Mouse (Mus musculus) stomach, embryonic 14.5 days (tissue): ENCODE results near the gene Cd80. TPM values are rescaled to one million over a fixed set of nuclear protein-coding genes. Genes with fewer than 3 reads are reported as not detected.

Experiments used
- ATAC-seq: fragments of 200-750 bp; cut with Nextera tagmentation; 2 replicates; pipeline ENCODE4 v1.8.0; 2017; ENCODE audit warnings: low read depth, moderate TSS enrichment; ENCODE audit not compliant: insufficient number of reproducible peaks, insufficient read depth, low FRiP score
- H3K27ac ChIP-seq: fragments of 300-500 bp; sonication (generic); 2 replicates; pipeline ENCODE4 v1.5.1; 2014; ENCODE audit warnings: mild to moderate bottlenecking, low read length, moderate library complexity, mixed read lengths
- H3K27me3 ChIP-seq: fragments of 300-500 bp; sonication (generic); 2 replicates; pipeline ENCODE4 v1.6.1; 2014; ENCODE audit warnings: low read length, control low read depth, mixed read lengths; ENCODE audit not compliant: control insufficient read depth, insufficient read depth
- H3K36me3 ChIP-seq: fragments of 300-500 bp; sonication (generic); 2 replicates; pipeline ENCODE4 v1.6.1; 2014; ENCODE audit warnings: mild to moderate bottlenecking, control low read depth, low read length, moderate library complexity, mixed read lengths; ENCODE audit not compliant: control insufficient read depth, insufficient read depth
- H3K4me1 ChIP-seq: fragments of 300-500 bp; sonication (generic); 2 replicates; pipeline ENCODE4 v1.6.1; 2014; ENCODE audit warnings: low read length, control low read depth, mixed read lengths; ENCODE audit not compliant: control insufficient read depth, insufficient read depth
- H3K4me2 ChIP-seq: fragments of 300-500 bp; sonication (generic); replicated peaks from 2 replicates; pipeline ENCODE4 v1.6.1; 2014; ENCODE audit warnings: low read depth, low read length, control low read depth
- H3K4me3 ChIP-seq: fragments of 300-500 bp; sonication (generic); 2 replicates; pipeline ENCODE4 v1.5.1; 2014; ENCODE audit warnings: low read depth, low read length, control low read depth
- H3K9ac ChIP-seq: fragments of 300-500 bp; sonication (generic); replicated peaks from 2 replicates; pipeline ENCODE4 v1.6.1; 2014; ENCODE audit warnings: low read depth, mild to moderate bottlenecking, control low read depth, low read length, moderate library complexity, mixed read lengths
- H3K9me3 ChIP-seq: fragments of 300-500 bp; sonication (generic); 2 replicates; pipeline ENCODE4 v1.6.1; 2016; ENCODE audit warnings: low read depth, low read length, control low read depth; ENCODE audit not compliant: control insufficient read depth
- WGBS: fragments of 180-500 bp; shearing (Covaris S2); extraction: QIAGEN DNeasy Blood & Tissue Kit; methylation state at CpG from one replicate; pipeline ENCODE4 v1.1.7; 2014; 5-methylcytosine and 5-hydroxymethylcytosine counted together
- polyA plus RNA-seq: library from polyadenylated mRNA; unstranded; fragments of >200 nt; fragmentation: Nextera tagmentation; extraction: Ambion mirVana; gene quantifications from 2 replicates; pipeline ENCODE4 v1.2.1, GENCODE M21; 2014

Gene Cd80
- polyA plus RNA-seq, 1 experiment from 2014 or later, result 0.49 TPM

DNA sequence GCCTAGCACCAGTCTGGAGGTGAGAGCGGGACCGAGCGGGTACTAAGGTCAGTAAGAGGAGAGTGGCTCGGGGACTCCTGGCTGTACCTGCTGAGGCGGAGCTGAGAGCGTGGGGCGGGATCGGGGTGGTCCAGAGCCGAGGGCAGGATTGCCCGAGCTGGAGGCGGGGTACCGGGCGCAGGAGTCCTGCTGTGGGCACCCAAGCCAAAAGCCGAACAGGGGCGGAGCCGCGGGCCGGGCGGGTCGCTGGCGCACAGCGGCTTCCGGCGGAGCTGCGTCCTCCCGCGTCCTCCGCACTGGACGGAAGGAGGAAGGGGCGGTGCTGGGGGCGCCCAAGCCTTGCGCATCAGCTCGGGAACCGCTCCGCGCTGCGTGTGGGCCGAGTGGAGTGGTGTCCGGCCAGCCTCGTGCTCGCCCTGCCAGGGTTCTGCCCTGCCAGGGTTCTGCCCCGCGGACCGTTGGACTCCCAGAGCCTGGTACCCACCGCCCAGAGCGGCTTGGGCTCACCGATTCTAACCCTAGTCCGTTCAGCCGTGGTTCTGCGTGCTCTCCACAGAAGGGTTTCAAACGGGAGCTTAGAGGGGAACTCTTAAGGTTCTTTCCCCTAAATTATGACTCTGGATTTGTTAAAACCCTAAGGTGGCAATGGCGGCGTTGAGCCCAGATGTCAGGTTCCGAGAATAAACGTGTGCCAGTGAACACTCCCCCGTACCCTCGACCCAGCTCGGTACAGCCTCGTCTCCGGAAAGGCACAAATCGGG, 2.7 kb upstream of the Cd80 start, which contains the start of gene Adprh:
Gene Adprh (minus strand): TSS at position 262 of the 761 bp plus-strand sequence.
- no peaks in the 10 kb centered on the region for H3K9me3 ChIP-seq
- H3K4me2 ChIP-seq, result peak within 1 kb of the TSS; percentile 67
- H3K4me3 ChIP-seq, result peak within 1 kb of the TSS; percentile 48
- peak within 1 kb of the TSS; percentile 52 for H3K9ac ChIP-seq
- H3K27ac ChIP-seq, result peak within 1 kb of the TSS; percentile 79
- no peaks in the 10 kb centered on the region for H3K27me3 ChIP-seq
- peak; percentile 98 for ATAC-seq
- peaks cover 16% of the 10 kb centered on the region; the same call in 1 of the 2 replicates for H3K36me3 ChIP-seq
- WGBS, result under 1% methylated on average over 61 of the region's 61 CpGs
- H3K4me1 ChIP-seq, result peaks cover 5% of the 10 kb centered on the region

DNA sequence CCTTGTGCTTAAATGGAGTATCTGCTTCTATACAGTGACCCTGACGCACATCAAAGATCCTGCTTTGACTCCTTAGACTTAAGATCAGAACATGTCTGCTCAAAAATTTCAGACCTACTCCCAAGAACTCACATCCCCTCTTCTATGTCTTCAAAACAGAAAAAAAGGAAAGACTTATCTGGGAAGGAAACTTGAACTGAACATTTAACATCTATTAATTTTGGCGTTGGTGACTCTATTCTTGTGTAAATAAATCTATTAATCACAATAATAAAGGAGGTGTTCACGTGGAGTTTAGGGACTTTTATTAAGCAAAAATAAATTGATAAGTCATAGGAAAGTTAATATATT, 2.2 kb upstream of the Cd80 start:
- H3K4me3 ChIP-seq, result peak overlapping the region; percentile 48
- H3K27me3 ChIP-seq, result no peaks in the 10 kb centered on the region
- 21% methylated on average over 3 of the region's 3 CpGs for WGBS
- peaks cover 5% of the 10 kb centered on the region for H3K4me1 ChIP-seq
- no peak for ATAC-seq
- peak overlapping the region; percentile 67 for H3K4me2 ChIP-seq
- peak overlapping the region; percentile 79 for H3K27ac ChIP-seq
- H3K36me3 ChIP-seq, result peaks cover 13% of the 10 kb centered on the region; the same call in 1 of the 2 replicates
- no peaks in the 10 kb centered on the region for H3K9me3 ChIP-seq
- peak overlapping the region; percentile 52 for H3K9ac ChIP-seq

DNA sequence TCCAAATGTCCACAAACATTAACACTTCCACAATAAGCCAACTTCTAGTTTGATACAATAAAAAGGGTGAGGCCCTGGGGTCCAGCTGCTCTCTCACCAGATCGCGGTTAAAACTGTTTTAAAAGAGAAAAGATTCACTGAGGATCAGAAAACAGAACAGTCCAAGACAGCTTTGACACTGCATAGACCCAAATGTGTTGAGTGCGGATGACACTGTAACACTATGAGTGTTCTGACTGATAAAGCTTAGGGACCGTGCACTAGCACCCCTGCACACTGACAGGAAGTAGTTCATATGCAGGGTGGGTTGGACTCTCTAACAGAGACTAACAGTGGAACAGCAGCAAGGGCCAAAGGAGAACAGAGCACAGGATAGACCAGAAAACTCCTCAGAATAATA, 1.4 kb upstream of the Cd80 start:
- H3K4me1 ChIP-seq, result peaks cover 5% of the 10 kb centered on the region
- no peak for ATAC-seq
- no peak overlapping the region for H3K4me3 ChIP-seq
- no peaks in the 10 kb centered on the region for H3K27me3 ChIP-seq
- H3K9me3 ChIP-seq, result no peaks in the 10 kb centered on the region
- no peak overlapping the region for H3K4me2 ChIP-seq
- H3K36me3 ChIP-seq, result peaks cover 13% of the 10 kb centered on the region; the same call in 1 of the 2 replicates
- no peak overlapping the region for H3K9ac ChIP-seq
- 84% methylated on average over 4 of the region's 4 CpGs for WGBS
- H3K27ac ChIP-seq, result no peak overlapping the region

DNA sequence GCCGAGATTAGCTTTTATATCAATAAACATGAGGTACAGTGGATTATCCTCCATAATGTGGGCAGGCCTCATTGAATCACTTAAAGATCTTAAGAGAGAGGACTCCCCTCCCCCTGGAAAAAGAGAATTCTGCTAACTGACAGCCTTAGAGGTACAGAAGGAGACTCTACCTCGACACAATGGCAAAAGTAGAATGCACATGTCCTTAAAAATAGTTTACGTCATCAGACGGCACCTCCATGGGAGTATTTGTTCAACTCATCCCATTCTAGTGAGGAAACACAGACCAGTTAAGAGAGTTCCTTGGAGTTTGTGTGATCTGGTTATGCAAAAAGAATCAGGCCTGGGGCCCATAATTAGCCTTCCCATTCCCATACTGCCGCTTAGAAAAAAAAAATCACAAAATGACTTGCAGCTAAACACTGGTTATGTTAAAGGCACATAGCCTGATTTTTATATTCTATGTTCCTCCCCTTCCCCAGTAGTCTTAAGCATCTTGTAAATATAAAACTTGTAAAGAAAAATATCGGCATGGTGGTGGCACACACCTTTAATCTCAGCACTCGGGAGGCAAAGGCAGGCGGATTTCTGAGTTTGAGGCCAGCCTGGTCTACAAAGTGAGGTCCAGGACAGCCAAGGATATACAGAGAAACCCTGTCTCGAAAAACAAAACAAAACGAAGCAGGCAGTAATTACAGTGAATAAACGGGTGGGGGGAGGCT, 667 bp upstream of the Cd80 start:
- Histone ChIP-seq H3K27ac (no peak overlapping the region), H3K4me2 (no peak overlapping the region), H3K4me1 (peaks cover 5% of the 10 kb centered on the region), H3K36me3 (peaks cover 9% of the 10 kb centered on the region; the same call in 1 of the 2 replicates), H3K4me3 (no peak overlapping the region), H3K9ac (no peak overlapping the region), H3K9me3 (no peaks in the 10 kb centered on the region), H3K27me3 (no peaks in the 10 kb centered on the region)
- 73% methylated on average over 11 of the region's 11 CpGs for WGBS
- ATAC-seq, result no peak

DNA sequence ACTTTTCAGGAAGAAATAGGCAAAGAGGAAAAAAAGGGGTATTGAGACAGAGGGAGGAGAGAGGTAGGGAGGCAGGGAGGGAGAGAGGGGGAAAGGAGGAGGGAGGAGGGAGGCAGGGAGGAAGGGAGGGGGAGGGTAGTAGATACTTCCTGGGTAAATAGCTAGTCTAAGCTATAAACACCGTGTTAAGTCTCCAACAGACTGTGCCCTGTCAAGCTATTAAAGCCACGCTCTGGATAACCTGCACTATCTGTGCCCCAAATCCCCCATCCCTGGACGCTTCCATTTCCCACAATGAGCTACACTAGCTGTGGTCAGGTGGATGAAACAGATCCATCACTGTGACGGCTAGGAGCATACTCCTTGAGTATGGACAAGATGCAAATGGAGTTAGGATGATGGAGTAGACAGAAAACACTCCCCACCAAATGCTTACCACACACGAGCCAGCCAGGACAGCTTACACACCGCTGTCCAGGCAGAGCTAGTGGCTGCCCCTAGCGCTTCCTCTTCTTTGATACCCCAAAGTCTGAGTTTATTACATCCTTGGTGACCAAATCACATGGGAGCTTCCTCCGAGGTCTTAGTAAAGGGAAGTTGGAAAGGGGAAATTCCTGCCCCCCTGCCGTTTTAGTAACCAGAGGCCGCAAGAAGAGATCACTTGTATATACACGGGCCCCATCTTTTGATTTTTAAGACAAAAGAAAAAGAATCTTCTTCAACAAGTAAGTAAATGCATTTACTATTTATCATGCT, 1.6 kb downstream of the Cd80 start:
- Histone ChIP-seq H3K27ac (no peak overlapping the region), H3K36me3 (no peaks in the 10 kb centered on the region), H3K4me1 (no peaks in the 10 kb centered on the region), H3K4me2 (no peak overlapping the region), H3K9ac (no peak overlapping the region), H3K27me3 (no peaks in the 10 kb centered on the region), H3K9me3 (no peaks in the 10 kb centered on the region), H3K4me3 (no peak overlapping the region)
- no peak for ATAC-seq
- WGBS, result 46% methylated on average over 11 of the region's 11 CpGs

DNA sequence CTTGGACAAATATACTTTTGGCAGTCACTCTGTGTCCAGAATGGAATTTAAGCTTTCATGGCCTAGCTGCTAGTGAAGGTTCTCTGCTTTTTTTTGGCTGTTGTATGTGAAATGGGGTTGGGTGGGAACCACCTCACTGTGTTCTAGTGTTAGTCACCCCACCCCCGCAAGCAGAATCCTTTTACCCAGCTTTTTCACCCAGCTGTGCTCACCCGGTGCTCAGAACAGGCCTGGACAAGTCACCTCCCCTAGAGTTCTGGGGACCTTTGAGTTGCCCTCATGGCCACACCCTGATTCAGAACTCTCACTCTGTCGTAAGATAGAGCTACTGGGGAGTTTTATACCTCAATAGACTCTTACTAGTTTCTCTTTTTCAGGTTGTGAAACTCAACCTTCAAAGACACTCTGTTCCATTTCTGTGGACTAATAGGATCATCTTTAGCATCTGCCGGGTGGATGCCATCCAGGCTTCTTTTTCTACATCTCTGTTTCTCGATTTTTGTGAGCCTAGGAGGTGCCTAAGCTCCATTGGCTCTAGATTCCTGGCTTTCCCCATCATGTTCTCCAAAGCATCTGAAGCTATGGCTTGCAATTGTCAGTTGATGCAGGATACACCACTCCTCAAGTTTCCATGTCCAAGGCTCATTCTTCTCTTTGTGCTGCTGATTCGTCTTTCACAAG, 3.4 kb downstream of the Cd80 start:
- WGBS, result 53% methylated on average over 6 of the region's 6 CpGs
- ATAC-seq, result no peak
- no peak overlapping the region for H3K27ac ChIP-seq

DNA sequence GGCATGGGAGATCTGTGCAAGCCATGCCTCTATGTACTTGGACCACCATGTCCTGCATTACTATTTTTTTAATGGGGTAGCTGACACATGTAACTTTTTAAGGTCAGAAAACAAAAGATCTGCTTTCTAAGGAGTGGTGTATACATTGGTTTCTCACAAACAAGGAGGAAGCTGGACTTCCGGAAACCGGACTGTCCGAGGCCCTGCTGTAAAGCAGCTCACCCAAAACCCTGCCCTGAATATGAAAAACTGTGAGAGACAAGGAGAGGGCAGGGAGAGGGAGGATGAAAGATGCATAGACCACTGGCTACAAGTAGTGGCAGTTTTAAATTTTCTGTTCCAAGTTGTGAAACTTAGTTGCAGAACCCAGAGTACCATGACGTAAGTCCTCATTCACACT, 4.6 kb downstream of the Cd80 start:
- Histone ChIP-seq H3K27me3 (no peaks in the 10 kb centered on the region), H3K4me3 (no peak overlapping the region), H3K9ac (no peak overlapping the region), H3K4me1 (no peaks in the 10 kb centered on the region), H3K36me3 (no peaks in the 10 kb centered on the region), H3K4me2 (no peak overlapping the region), H3K9me3 (no peaks in the 10 kb centered on the region), H3K27ac (no peak overlapping the region)
- 89% methylated on average over 4 of the region's 4 CpGs for WGBS
- no peak for ATAC-seq

More for the DNA sequence above, 3.4 kb downstream of the Cd80 start:
- Histone ChIP-seq H3K4me3 (no peak overlapping the region), H3K36me3 (no peaks in the 10 kb centered on the region), H3K9ac (no peak overlapping the region), H3K4me2 (no peak overlapping the region), H3K27me3 (no peaks in the 10 kb centered on the region), H3K9me3 (no peaks in the 10 kb centered on the region), H3K4me1 (no peaks in the 10 kb centered on the region)

DNA sequence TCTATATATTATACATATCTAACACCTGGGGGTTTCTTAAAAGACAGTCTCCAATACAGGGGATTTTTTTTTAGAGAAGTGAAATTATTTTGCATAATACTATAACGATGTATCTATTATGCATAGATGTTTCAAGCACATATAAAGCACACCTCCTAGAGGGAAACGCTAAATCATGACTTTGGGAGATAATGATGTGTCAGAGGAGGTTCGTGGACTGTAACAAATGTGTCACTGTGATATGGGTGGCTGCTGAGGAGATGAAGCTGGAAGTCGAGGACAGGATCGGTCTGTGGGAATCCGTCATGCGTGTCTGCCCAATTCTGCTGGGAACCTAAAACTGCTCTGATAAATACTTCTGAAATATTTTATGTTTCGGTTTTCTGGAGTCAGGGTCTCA, 6.4 kb downstream of the Cd80 start:
- no peak for ATAC-seq

More for the DNA sequence above, 6.4 kb downstream of the Cd80 start:
- Histone ChIP-seq H3K27ac (no peak overlapping the region), H3K9me3 (no peaks in the 10 kb centered on the region), H3K4me1 (no peaks in the 10 kb centered on the region), H3K9ac (no peak overlapping the region), H3K4me2 (no peak overlapping the region), H3K27me3 (no peaks in the 10 kb centered on the region), H3K4me3 (no peak overlapping the region), H3K36me3 (no peaks in the 10 kb centered on the region)
- WGBS, result 82% methylated on average over 8 of the region's 8 CpGs
